Mouse (Mus musculus) limb, embryonic 14.5 days (tissue): Measurements from ENCODE around the gene Vdr. TPM values are rescaled to one million over a fixed set of nuclear protein-coding genes. Genes with fewer than 3 reads are reported as not detected.

ENCODE experiments used
- ATAC-seq: fragments of 200-750 bp; cut with Nextera tagmentation; 2 replicates; pipeline ENCODE4 v1.8.0; 2017; ENCODE audit warnings: low read depth, moderate number of reproducible peaks, moderate TSS enrichment; ENCODE audit not compliant: low FRiP score
- DNase-seq: peaks from one replicate; pipeline ENCODE4 v3.0.0-alpha.2; 2015; ENCODE audit warnings: low spot score
- H3K27ac ChIP-seq: fragments of 300-500 bp; sonication (generic); replicated peaks from 2 replicates; pipeline ENCODE4 v1.5.1; 2014; ENCODE audit warnings: low read depth, mild to moderate bottlenecking, low read length, moderate library complexity, mixed read lengths
- H3K27me3 ChIP-seq: fragments of 300-500 bp; sonication (generic); 2 replicates; pipeline ENCODE4 v1.6.1; 2014; ENCODE audit warnings: low read length, mixed read lengths; ENCODE audit not compliant: control insufficient read depth, insufficient read depth
- H3K36me3 ChIP-seq: fragments of 300-500 bp; sonication (generic); 2 replicates; pipeline ENCODE4 v1.6.1; 2014; ENCODE audit warnings: mild to moderate bottlenecking, low read length, moderate library complexity, mixed read lengths; ENCODE audit not compliant: control insufficient read depth, insufficient read depth
- H3K4me1 ChIP-seq: fragments of 300-500 bp; sonication (generic); 2 replicates; pipeline ENCODE4 v1.6.1; 2014; ENCODE audit warnings: antibody characterized with exemption, low read length, mixed read lengths; ENCODE audit not compliant: control insufficient read depth, insufficient read depth
- H3K4me2 ChIP-seq: fragments of 300-500 bp; sonication (generic); replicated peaks from 2 replicates; pipeline ENCODE4 v1.6.1; 2014; ENCODE audit warnings: low read depth, mild to moderate bottlenecking, low read length, moderate library complexity; ENCODE audit not compliant: severe bottlenecking
- H3K4me3 ChIP-seq: fragments of 300-500 bp; sonication (generic); replicated peaks from 2 replicates; pipeline ENCODE4 v1.5.1; 2014; ENCODE audit warnings: low read length
- H3K9ac ChIP-seq: fragments of 300-500 bp; sonication (generic); 2 replicates; pipeline ENCODE4 v1.6.1; 2014; ENCODE audit warnings: mild to moderate bottlenecking, low read depth, low read length, moderate library complexity; ENCODE audit not compliant: severe bottlenecking
- H3K9me3 ChIP-seq: fragments of 300-500 bp; sonication (generic); 2 replicates; pipeline ENCODE4 v1.6.1; 2016; ENCODE audit warnings: low read length; ENCODE audit not compliant: control insufficient read depth
- POLR2A ChIP-seq: fragments of 200-500 bp; IDR thresholded peaks from 2 replicates; pipeline ENCODE4 v1.8.0; 2012; ENCODE audit warnings: inconsistent platforms, mild to moderate bottlenecking, moderate library complexity, borderline replicate concordance; ENCODE audit not compliant: insufficient read depth, insufficient read length; ENCODE audit errors: extremely low read depth
- WGBS: fragments of 180-500 bp; shearing (Covaris S2); extraction: QIAGEN DNeasy Blood & Tissue Kit; methylation state at CpG from one replicate; pipeline ENCODE4 v1.1.7; 2014; 5-methylcytosine and 5-hydroxymethylcytosine counted together
- polyA plus RNA-seq, 2 experiments: library from polyadenylated mRNA; depleted of rRNA in 1 of 2; stranded (reverse) in 1 of 2; unstranded in 1 of 2; fragments of >200 nt; fragmentation: Nextera tagmentation in 1 of 2; extraction: Ambion mirVana in 1 of 2; gene quantifications; 2 replicates each; pipeline versions ENCODE4 v1.2.1 to v1.2.3; 2012 to 2014

The Vdr gene
- polyA plus RNA-seq, 2 experiments: 2.0 to 3.4 TPM

DNA sequence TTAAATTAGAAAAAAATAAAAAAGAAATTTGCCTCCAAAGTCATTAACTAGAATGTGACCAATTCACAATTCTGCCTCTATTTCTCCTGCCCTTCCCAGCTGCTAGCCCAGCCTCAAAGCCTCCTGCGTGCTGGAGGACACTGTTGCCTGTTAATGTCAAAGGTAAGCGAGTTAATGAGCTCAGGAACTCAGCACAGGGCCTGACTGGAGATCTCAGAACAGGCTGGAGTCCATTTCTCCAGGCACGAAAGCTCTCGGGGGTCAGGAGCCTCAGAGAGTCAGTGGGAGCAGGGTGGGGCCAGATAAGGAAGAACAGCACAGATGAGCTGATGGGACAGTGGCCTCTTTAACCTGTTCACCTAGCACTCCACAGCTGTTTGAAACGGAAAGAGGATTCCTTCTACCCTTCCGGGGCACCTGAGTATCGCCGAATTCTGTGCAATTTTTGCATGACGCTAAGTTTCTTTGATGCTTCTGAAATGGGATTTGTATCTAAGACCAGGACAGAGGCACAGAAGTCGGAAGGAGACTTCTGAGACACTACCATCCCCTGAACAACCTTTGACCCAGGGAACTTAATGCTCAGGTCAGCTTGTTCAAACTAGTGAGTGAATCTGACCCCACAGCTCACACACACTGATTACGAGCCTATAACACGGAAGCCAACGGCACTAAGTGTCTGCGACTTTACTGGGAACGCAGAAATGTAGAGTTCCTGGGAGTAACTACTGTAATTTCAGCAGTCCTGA, 7.0 kb downstream of the Vdr start:
- H3K36me3 ChIP-seq: no peaks in the 10 kb centered on the region
- no peak overlapping the region for H3K4me3 ChIP-seq
- WGBS: 63% methylated on average over 15 of the region's 15 CpGs
- no peak overlapping the region for H3K27ac ChIP-seq
- H3K9ac ChIP-seq: no peak overlapping the region
- no peak overlapping the region for H3K4me2 ChIP-seq
- peaks cover 3% of the 10 kb centered on the region; the same call in 1 of the 2 replicates for H3K27me3 ChIP-seq
- ATAC-seq (no peak), DNase-seq (no peak)
- no peak for TF ChIP-seq POLR2A
- no peaks in the 10 kb centered on the region for H3K9me3 ChIP-seq
- peaks cover 6% of the 10 kb centered on the region; the same call in 1 of the 2 replicates for H3K4me1 ChIP-seq

DNA sequence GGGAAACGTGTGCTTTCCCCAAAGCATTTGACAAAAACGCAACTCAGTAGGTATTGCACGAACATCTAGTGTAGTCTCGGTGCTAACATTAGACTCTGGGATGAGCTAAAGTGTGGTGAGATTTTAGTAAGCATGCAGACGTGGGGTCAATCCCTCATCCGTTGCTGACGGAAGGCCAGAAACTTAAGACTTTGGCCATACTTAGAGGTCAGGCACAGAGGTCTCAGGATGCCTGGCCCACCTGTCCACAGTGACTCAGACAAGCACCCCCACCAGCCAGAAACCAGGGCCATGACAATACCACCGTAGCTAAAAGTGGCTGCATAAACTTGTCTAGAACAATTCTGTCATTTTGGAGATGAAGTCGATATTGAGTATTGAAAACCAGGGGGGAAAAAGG, 9.4 kb downstream of the Vdr start:
- TF ChIP-seq POLR2A: no peak
- Histone ChIP-seq H3K9ac (no peak overlapping the region), H3K27me3 (no peaks in the 10 kb centered on the region), H3K4me1 (peaks cover 6% of the 10 kb centered on the region; the same call in 1 of the 2 replicates), H3K27ac (no peak overlapping the region), H3K36me3 (no peaks in the 10 kb centered on the region), H3K4me2 (no peak overlapping the region), H3K9me3 (no peaks in the 10 kb centered on the region), H3K4me3 (no peak overlapping the region)
- WGBS: 90% methylated on average over 9 of the region's 9 CpGs
- no peak for ATAC-seq
- no peak for DNase-seq

- no peak for TF ChIP-seq POLR2A
- Histone ChIP-seq H3K36me3 (no peaks in the 10 kb centered on the region), H3K4me1 (peaks cover 6% of the 10 kb centered on the region; the same call in 1 of the 2 replicates), H3K4me3 (no peak overlapping the region), H3K9ac (no peak overlapping the region), H3K4me2 (no peak overlapping the region), H3K27me3 (no peaks in the 10 kb centered on the region), H3K27ac (no peak overlapping the region), H3K9me3 (no peaks in the 10 kb centered on the region)
- DNase-seq (no peak), ATAC-seq (no peak)
- WGBS: 72% methylated on average over 12 of the region's 12 CpGs
These were observed 10.0 kb downstream of the Vdr start for GRCm38 (mm10) chr15:97900336-97900912.

GRCm38 (mm10) chr15:97899714-97900113, 10.7 kb downstream of the Vdr start:
- TF ChIP-seq POLR2A: no peak

GRCm38 (mm10) chr15:97898791-97899190, 11.6 kb downstream of the Vdr start:
- Histone ChIP-seq H3K36me3 (no peaks in the 10 kb centered on the region), H3K4me2 (no peak overlapping the region), H3K9me3 (no peaks in the 10 kb centered on the region), H3K4me1 (peaks cover 3% of the 10 kb centered on the region; the same call in 1 of the 2 replicates), H3K27ac (no peak overlapping the region), H3K9ac (no peak overlapping the region), H3K27me3 (no peaks in the 10 kb centered on the region), H3K4me3 (no peak overlapping the region)
- no peak for TF ChIP-seq POLR2A
- ATAC-seq (no peak), DNase-seq (no peak)
- 66% methylated on average over 5 of the region's 5 CpGs for WGBS

More at GRCm38 (mm10) chr15:97899714-97900113, 10.7 kb downstream of the Vdr start:
- H3K4me3 ChIP-seq: no peak overlapping the region
- DNase-seq (no peak), ATAC-seq (no peak)
- H3K36me3 ChIP-seq: no peaks in the 10 kb centered on the region
- no peak overlapping the region for H3K4me2 ChIP-seq
- no peak overlapping the region for H3K9ac ChIP-seq
- WGBS: 60% methylated on average over 8 of the region's 8 CpGs
- H3K9me3 ChIP-seq: no peaks in the 10 kb centered on the region
- no peak overlapping the region for H3K27ac ChIP-seq
- peaks cover 6% of the 10 kb centered on the region; the same call in 1 of the 2 replicates for H3K4me1 ChIP-seq
- H3K27me3 ChIP-seq: no peaks in the 10 kb centered on the region
